Mouse (Mus musculus) CD4-positive, CD25-positive, alpha-beta regulatory T cell, adult 2 months (primary cell): ENCODE results near the gene Stxbp1.
A peak's percentile ranks its signal among the peaks of the same experiment; 100 is the strongest.

Experiments used
- DNase-seq: peaks from one replicate; pipeline ENCODE4 v3.0.0-alpha.2; 2012; ENCODE audit warnings: low read depth, low spot score

Stxbp1 gene

GRCm38 (mm10) chr2:32846805-32847467, at the start of gene Stxbp1:
Gene Stxbp1, minus strand, starts transcription at chr2:32847245.
- peak; percentile 93 for DNase-seq

- no peak for DNase-seq
Measured at GRCm38 (mm10) chr2:32896507-32897147, 49.6 kb upstream of the Stxbp1 start.

- DNase-seq = no peak
Measured at GRCm38 (mm10) chr2:32895606-32896106, 48.6 kb upstream of the Stxbp1 start.

GRCm38 (mm10) chr2:32894097-32894496, 47.1 kb upstream of the Stxbp1 start:
- no peak for DNase-seq

- DNase-seq = no peak
Measured at GRCm38 (mm10) chr2:32892490-32892889, 45.4 kb upstream of the Stxbp1 start.

- DNase-seq = no peak
Measured at GRCm38 (mm10) chr2:32891278-32891677, 44.2 kb upstream of the Stxbp1 start.

- no peak for DNase-seq
Measured at GRCm38 (mm10) chr2:32890280-32890679, 43.2 kb upstream of the Stxbp1 start.

- DNase-seq = no peak
Measured at GRCm38 (mm10) chr2:32888551-32888950, 41.5 kb upstream of the Stxbp1 start.

GRCm38 (mm10) chr2:32888029-32888428, 41.0 kb upstream of the Stxbp1 start:
- DNase-seq = no peak

GRCm38 (mm10) chr2:32884745-32885144, 37.7 kb upstream of the Stxbp1 start:
- DNase-seq = no peak

GRCm38 (mm10) chr2:32882283-32883043, 35.4 kb upstream of the Stxbp1 start:
- DNase-seq = peak; percentile 52

GRCm38 (mm10) chr2:32881723-32882122, 34.7 kb upstream of the Stxbp1 start:
- DNase-seq = peak; percentile 57

GRCm38 (mm10) chr2:32881054-32881453, 34.0 kb upstream of the Stxbp1 start:
- no peak for DNase-seq

- no peak for DNase-seq
Measured at GRCm38 (mm10) chr2:32879593-32879992, 32.5 kb upstream of the Stxbp1 start.

GRCm38 (mm10) chr2:32878396-32878795, 31.4 kb upstream of the Stxbp1 start:
- DNase-seq = no peak

- DNase-seq = no peak
Measured at GRCm38 (mm10) chr2:32877761-32878393, 30.8 kb upstream of the Stxbp1 start.

- no peak for DNase-seq
Measured at GRCm38 (mm10) chr2:32877303-32877702, 30.3 kb upstream of the Stxbp1 start.

- no peak for DNase-seq
Measured at GRCm38 (mm10) chr2:32876490-32877302, 29.7 kb upstream of the Stxbp1 start.

- peak; percentile 81 for DNase-seq
Measured at GRCm38 (mm10) chr2:32875675-32876489, 28.8 kb upstream of the Stxbp1 start, which contains the start of gene Fam129b. Gene Fam129b, plus strand, starts transcription at chr2:32876114.
